Mouse (Mus musculus): ENCODE data around the gene Taok3.

- no peak for TF ChIP-seq CTCF (IDR thresholded peaks at IDR 0.05; ENCODE audit: control insufficient read depth, insufficient read depth, insufficient replicate concordance, low read depth, low read length)
- TF ChIP-seq POLR2A (IDR thresholded peaks at IDR 0.05; ENCODE audit: control insufficient read depth, low read depth, low read length), result no peak
Observed at GRCm38 (mm10) chr5:117181921-117182320, 62.0 kb downstream of the Taok3 start.
